Mouse (Mus musculus): ENCODE results near the gene Fam189a2. TPM values are rescaled to one million over a fixed set of nuclear protein-coding genes. Genes with fewer than 3 reads are reported as not detected.

Gene Fam189a2
- polyA plus RNA-seq, 1 experiment: 4.8 TPM

DNA sequence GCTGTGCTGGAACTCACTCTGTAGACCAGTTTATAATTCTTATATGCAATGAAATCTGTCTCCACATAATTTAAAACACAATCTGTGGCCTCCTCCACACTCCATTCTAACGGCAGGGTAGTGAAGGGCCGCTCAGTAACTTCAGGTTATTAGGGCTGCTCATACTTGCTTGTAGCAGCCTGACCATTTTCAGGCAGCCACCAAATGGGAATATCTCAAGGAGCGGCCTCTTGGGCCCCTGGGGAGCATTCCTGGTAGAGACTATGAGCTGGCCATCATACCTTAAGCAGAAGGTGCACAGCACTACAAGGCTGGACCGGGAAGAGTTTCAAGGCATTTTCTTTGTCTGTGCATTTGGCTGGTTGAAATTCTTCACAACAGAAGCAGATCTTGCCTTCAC is 42.7 kb downstream of the Fam189a2 start:
- H3K36me3 ChIP-seq (ENCODE audit: control insufficient read depth, insufficient read depth, low read length): no peaks in the 10 kb centered on the region
- H3K27me3 ChIP-seq (ENCODE audit: control insufficient read depth, insufficient read depth, low read length): no peaks in the 10 kb centered on the region
- no peaks in the 10 kb centered on the region for H3K4me1 ChIP-seq (replicated peaks; ENCODE audit: control insufficient read depth, insufficient read depth, low read length)
- DNase-seq: no peak
- TF ChIP-seq CTCF (IDR thresholded peaks at IDR 0.05; ENCODE audit: borderline replicate concordance, control insufficient read depth, extremely low read depth, insufficient read depth, low read length, poor library complexity): no peak
- TF ChIP-seq POLR2A (IDR thresholded peaks at IDR 0.05; ENCODE audit: control insufficient read depth, extremely low read depth, insufficient read depth, low read length, poor library complexity): no peak
- WGBS: 95% methylated on average over 4 of the region's 4 CpGs
- H3K4me3 ChIP-seq (ENCODE audit: control insufficient read depth, insufficient read depth, low read length): no peak overlapping the region
- H3K27ac ChIP-seq (ENCODE audit: control insufficient read depth, insufficient read depth, low read length): no peak overlapping the region

DNA sequence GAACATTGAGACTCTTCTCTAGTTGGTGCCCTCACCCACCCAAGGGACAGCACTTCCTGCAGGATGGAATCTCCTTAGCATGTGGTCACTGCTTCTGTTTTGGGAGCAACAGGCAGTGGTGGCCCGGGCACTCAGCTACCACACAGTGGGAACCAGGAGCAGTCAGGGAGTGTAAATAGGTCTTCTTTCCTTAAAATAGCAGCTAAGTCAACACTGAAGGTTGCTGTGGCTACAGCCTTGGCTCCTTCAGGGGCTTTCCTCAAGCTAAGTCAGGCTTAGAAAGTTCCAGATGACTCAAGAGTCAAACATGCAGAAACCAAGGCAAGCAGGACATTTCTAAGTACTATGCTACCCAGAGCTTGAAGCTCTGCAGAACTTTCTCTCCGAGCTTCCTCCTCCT is 43.5 kb downstream of the Fam189a2 start:
- no peak for DNase-seq
- Histone ChIP-seq H3K4me1 (replicated peaks; ENCODE audit: control insufficient read depth, insufficient read depth, low read length) (no peaks in the 10 kb centered on the region), H3K27me3 (ENCODE audit: control insufficient read depth, insufficient read depth, low read length) (no peaks in the 10 kb centered on the region), H3K27ac (ENCODE audit: control insufficient read depth, insufficient read depth, low read length) (no peak overlapping the region), H3K4me3 (ENCODE audit: control insufficient read depth, insufficient read depth, low read length) (no peak overlapping the region), H3K36me3 (ENCODE audit: control insufficient read depth, insufficient read depth, low read length) (no peaks in the 10 kb centered on the region)
- TF ChIP-seq CTCF (IDR thresholded peaks at IDR 0.05; ENCODE audit: borderline replicate concordance, control insufficient read depth, extremely low read depth, insufficient read depth, low read length, poor library complexity): no peak
- TF ChIP-seq POLR2A (IDR thresholded peaks at IDR 0.05; ENCODE audit: control insufficient read depth, extremely low read depth, insufficient read depth, low read length, poor library complexity): no peak
- 51% methylated on average over 2 of the region's 2 CpGs for WGBS

DNA sequence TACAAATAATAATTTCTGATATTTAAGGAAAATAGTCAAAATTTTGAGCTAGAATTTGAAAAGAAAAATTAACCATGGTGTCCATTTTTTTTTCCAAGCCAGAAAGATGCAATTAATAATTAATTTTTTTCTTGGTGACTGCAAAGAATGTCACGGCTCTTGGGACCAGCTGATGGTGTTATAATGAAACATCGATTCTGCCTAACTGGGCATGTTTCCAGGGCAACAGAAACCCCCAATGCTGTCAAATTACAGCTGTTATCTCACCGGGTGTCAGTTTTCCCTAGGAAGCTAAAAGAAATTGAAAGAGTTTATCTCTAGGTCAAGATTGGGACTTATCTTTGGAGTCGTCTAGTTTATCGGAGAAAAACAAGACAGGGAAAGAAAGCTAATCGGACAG is 46.6 kb downstream of the Fam189a2 start:
- DNase-seq: no peak
- Histone ChIP-seq H3K4me1 (replicated peaks; ENCODE audit: control insufficient read depth, insufficient read depth, low read length) (no peaks in the 10 kb centered on the region), H3K27me3 (ENCODE audit: control insufficient read depth, insufficient read depth, low read length) (no peaks in the 10 kb centered on the region), H3K27ac (ENCODE audit: control insufficient read depth, insufficient read depth, low read length) (no peak overlapping the region), H3K36me3 (ENCODE audit: control insufficient read depth, insufficient read depth, low read length) (no peaks in the 10 kb centered on the region), H3K4me3 (ENCODE audit: control insufficient read depth, insufficient read depth, low read length) (no peak overlapping the region)
- no peak for TF ChIP-seq POLR2A (IDR thresholded peaks at IDR 0.05; ENCODE audit: control insufficient read depth, extremely low read depth, insufficient read depth, low read length, poor library complexity)
- TF ChIP-seq CTCF (IDR thresholded peaks at IDR 0.05; ENCODE audit: borderline replicate concordance, control insufficient read depth, extremely low read depth, insufficient read depth, low read length, poor library complexity): no peak
- 91% methylated on average over 6 of the region's 6 CpGs for WGBS

DNA sequence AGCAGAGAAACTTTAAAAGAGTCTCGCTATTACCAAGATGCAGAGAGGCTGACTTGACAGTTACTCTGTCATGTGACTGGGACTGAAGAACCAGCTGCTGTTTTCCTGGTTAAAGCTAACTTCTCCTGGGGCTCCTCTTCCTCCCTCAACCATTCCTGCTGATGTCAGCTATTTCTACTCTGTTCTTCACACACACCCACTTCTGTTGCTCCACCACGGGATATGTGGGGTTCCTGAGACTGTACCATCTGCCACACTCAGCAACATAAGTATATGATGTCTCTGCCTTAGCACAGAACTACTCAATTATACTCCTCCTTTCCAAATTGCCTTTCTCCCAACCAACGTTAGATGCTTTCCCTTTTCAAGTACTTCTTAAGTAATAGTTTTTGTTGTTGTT is 50.2 kb downstream of the Fam189a2 start:
- no peak for DNase-seq
- TF ChIP-seq CTCF (IDR thresholded peaks at IDR 0.05; ENCODE audit: borderline replicate concordance, control insufficient read depth, extremely low read depth, insufficient read depth, low read length, poor library complexity) (no peak), POLR2A (IDR thresholded peaks at IDR 0.05; ENCODE audit: control insufficient read depth, extremely low read depth, insufficient read depth, low read length, poor library complexity) (no peak)
- H3K4me3 ChIP-seq (ENCODE audit: control insufficient read depth, insufficient read depth, low read length): no peak overlapping the region
- no peaks in the 10 kb centered on the region for H3K27me3 ChIP-seq (ENCODE audit: control insufficient read depth, insufficient read depth, low read length)
- H3K36me3 ChIP-seq (ENCODE audit: control insufficient read depth, insufficient read depth, low read length): no peaks in the 10 kb centered on the region
- no peak overlapping the region for H3K27ac ChIP-seq (ENCODE audit: control insufficient read depth, insufficient read depth, low read length)
- H3K4me1 ChIP-seq (replicated peaks; ENCODE audit: control insufficient read depth, insufficient read depth, low read length): no peaks in the 10 kb centered on the region
- WGBS: 69% methylated on average over 3 of the region's 3 CpGs

DNA sequence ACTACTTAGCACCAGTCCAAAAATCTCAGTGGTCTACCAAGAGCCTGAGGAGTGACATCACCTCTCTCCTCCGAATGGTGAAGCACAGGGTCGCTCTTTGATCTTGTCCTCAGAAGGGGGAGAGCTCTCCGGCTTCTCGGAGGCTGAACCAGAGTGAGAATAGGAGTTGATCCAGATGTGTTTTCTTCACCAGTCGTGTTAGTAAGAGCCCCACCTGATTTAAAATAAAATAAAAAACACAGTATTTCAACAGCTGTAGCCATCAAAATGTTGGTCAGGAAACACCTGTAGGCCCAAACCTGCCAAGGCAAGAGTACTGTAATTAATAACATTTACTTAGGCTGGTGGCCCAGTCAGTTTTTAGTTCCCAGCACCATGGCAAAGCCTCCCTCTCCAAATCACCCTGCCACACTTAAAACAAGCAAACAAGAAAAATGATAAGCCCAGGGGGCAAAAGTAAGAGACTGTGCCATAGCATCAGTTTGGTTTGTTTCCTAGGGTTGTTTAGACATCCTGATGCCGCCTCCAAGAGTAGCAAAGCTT is 52.8 kb downstream of the Fam189a2 start:
- H3K4me1 ChIP-seq (replicated peaks; ENCODE audit: control insufficient read depth, insufficient read depth, low read length): no peaks in the 10 kb centered on the region
- H3K36me3 ChIP-seq (ENCODE audit: control insufficient read depth, insufficient read depth, low read length): no peaks in the 10 kb centered on the region
- TF ChIP-seq POLR2A (IDR thresholded peaks at IDR 0.05; ENCODE audit: control insufficient read depth, extremely low read depth, insufficient read depth, low read length, poor library complexity) (no peak), CTCF (IDR thresholded peaks at IDR 0.05; ENCODE audit: borderline replicate concordance, control insufficient read depth, extremely low read depth, insufficient read depth, low read length, poor library complexity) (no peak)
- DNase-seq: no peak
- H3K4me3 ChIP-seq (ENCODE audit: control insufficient read depth, insufficient read depth, low read length): no peak overlapping the region
- no peaks in the 10 kb centered on the region for H3K27me3 ChIP-seq (ENCODE audit: control insufficient read depth, insufficient read depth, low read length)
- WGBS: 80% methylated on average over 6 of the region's 6 CpGs
- no peak overlapping the region for H3K27ac ChIP-seq (ENCODE audit: control insufficient read depth, insufficient read depth, low read length)

DNA sequence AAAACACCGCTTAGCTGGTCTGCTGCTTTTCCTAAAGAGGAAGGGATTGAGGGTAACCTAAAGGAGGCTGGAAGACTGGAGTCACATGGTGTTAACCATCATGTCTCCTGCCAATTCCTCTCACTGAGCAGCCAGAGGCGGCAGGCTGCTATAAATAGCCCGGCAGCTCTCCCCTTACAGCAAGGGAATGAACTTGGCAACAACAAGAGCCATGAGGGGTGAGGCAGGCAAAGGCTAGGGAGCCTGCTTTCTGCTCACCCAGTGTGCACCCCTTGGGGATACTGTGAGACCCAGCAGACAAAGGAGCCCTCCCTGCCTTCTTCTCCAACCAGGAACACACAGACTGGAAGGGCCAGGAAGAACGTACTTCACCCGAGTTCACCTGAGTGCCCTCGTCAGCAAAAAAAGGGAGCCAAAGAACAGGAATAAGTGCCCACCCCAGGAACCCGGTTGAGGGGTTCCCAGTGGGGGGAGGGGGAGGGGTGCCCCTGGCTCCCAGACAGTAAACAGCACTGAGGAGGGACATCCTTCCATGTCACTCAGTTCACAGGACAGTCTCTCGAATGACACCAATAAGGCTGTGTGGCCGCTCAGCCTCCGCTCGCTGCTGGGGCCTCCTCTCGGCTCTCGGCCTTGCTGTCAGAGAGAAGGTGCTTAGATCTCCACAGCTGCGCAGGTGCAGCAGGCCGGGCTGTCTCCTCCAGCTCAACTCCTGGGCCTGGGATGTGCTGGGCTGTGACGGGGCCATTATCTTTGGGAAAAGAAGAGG is 57.8 kb downstream of the Fam189a2 start:
- WGBS: 86% methylated on average over 16 of the region's 16 CpGs
- Histone ChIP-seq H3K4me1 (replicated peaks; ENCODE audit: control insufficient read depth, insufficient read depth, low read length) (no peaks in the 10 kb centered on the region), H3K4me3 (ENCODE audit: control insufficient read depth, insufficient read depth, low read length) (no peak overlapping the region), H3K27me3 (ENCODE audit: control insufficient read depth, insufficient read depth, low read length) (no peaks in the 10 kb centered on the region), H3K36me3 (ENCODE audit: control insufficient read depth, insufficient read depth, low read length) (no peaks in the 10 kb centered on the region), H3K27ac (ENCODE audit: control insufficient read depth, insufficient read depth, low read length) (no peak overlapping the region)
- TF ChIP-seq CTCF (IDR thresholded peaks at IDR 0.05; ENCODE audit: borderline replicate concordance, control insufficient read depth, extremely low read depth, insufficient read depth, low read length, poor library complexity) (no peak), POLR2A (IDR thresholded peaks at IDR 0.05; ENCODE audit: control insufficient read depth, extremely low read depth, insufficient read depth, low read length, poor library complexity) (no peak)
- DNase-seq: no peak

All from thymus, adult 2 months (tissue).